Mouse (Mus musculus) kidney, postnatal 14 days (tissue): ENCODE measurements at regions not wholly inside any gene's neighbourhood (a gene's known extent, or its start where the extent isn't known, plus 50 kb on each side); places are given as distances from the start of the nearest gene placed in this dataset.

Source experiments
- DNase-seq: peaks from one replicate; pipeline ENCODE4 v3.0.0; 2022; ENCODE audit warnings: mixed read lengths

- no peak for DNase-seq
These were observed 60.8 kb upstream of the Thy1 start for GRCm38 (mm10) chr9:43982359-43982889.

DNA sequence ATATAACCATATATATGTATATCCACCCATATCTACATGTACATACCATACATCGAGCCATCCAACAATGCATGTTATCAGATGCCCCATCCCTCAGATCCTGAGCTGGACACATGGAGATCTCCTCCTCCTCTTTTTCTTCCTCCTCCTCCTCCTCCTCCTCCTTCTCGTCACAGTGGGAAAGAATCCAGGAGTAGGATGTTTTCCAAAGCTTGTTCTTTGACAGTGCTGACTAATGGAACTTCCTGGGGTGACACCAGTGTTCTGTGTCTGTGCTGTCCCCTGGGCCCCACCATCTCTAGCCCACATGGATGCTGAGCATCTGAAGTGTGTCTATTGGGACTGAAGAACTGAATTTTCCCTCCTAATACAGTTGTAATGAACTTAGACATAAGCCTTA lies 60.0 kb upstream of the Thy1 start:
- DNase-seq, result no peak

- DNase-seq, result peak; percentile 90
These were observed 58.8 kb upstream of the Thy1 start for GRCm38 (mm10) chr9:43984181-43985062.

GRCm38 (mm10) chr9:43987957-43988356 lies 55.2 kb upstream of the Thy1 start:
- DNase-seq, result no peak

DNA sequence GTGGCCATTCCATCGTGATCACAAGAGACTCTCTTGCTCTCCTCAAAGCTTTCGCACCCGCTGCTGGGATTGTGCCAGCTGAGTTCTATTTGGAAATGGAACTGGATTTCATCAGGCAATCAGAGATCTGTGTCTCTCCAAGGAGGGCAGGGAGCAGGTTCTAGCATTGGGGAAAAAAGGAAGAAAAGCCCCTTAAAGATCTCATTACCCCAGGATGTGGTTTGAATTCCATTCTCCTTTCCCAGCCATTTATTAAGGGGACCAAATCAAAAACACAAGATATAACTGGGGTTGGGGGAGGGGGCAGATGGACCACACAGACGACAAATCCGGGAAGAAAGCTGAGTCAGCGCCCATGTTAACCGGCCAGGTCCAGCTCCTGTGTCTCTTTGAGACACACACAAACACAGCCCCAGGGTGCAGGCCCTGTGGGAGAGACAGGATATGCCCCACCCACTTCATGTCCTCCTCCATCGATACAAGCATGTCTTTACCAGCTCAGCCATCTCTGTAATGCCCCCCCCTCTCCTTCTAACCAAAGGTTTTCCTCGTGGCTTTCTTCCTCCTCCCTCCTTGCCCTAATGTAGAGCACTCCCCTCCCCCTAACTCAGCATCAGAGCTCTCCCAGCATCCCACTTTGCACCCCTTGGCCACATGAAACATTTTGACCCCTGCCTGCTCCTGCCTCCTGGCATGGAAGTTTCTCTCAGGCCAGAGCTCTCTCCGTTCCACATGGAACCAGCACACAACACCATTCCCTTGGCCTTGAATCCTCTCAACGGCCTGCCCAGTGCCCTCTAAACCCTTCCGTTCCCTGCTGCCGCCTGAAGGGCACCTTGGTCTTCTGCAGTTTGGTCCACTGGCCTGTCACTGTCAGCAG lies 54.0 kb upstream of the Thy1 start:
- DNase-seq, result peak; percentile 29

GRCm38 (mm10) chr9:43990124-43990523 lies 53.1 kb upstream of the Thy1 start:
- DNase-seq, result no peak

- DNase-seq, result peak; percentile 48
These were observed 49.8 kb upstream of the Thy1 start for GRCm38 (mm10) chr9:43993221-43993976.
